Mouse (Mus musculus): ENCODE measurements around the gene Tmem184a.

DNA sequence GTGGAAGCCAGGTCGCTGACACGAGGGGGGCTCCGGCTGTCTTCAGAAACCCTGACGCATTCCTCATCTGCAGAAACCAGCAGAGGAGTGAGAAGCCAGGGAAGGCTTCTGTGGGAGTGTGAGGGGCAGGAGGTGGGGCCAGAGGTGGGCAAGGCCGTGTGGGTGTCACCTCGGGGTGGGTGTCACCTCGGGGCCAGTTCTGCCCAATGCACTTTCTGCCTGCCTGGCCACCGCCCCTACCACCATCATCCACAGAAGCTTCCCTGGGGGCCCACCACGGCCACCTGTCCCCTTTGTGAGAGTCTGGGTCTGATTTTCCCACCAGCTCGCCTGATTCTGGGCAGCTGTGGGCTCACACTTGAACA lies 6.6 kb downstream of the Tmem184a start:
- no peak for TF ChIP-seq POLR2A (IDR thresholded peaks at IDR 0.05; ENCODE audit: insufficient read depth, low read depth, low read length)
- no peak for TF ChIP-seq CTCF (IDR thresholded peaks at IDR 0.05; ENCODE audit: insufficient read depth, low read depth, low read length)

Data from olfactory bulb, adult 2 months (tissue).